Mouse (Mus musculus): Measurements from ENCODE around the gene Tnxb. TPM values are rescaled to one million over a fixed set of nuclear protein-coding genes. Genes with fewer than 3 reads are reported as not detected.
"Not testable (repeated sequence)": the region's sequence is repeated elsewhere in the genome, so short reads cannot be mapped to it uniquely, and the experiment has no call there.

Gene Tnxb
- polyA plus RNA-seq, 1 experiment from 2014 or later: 0.75 TPM

GRCm38 (mm10) chr17:34700671-34701071, 30.3 kb downstream of the Tnxb start:
- H3K9me3 ChIP-seq (replicated peaks): no peaks in the 10 kb centered on the region
- WGBS: 68% methylated on average over 2 of the region's 2 CpGs
- H3K4me1 ChIP-seq: 0 out of 2 replicates have a peak, but pooled peaks cover 3% of the 10 kb centered on the region
- H3K36me3 ChIP-seq: no peaks in the 10 kb centered on the region
- ATAC-seq (replicated peaks; ENCODE audit: low FRiP score): no peak
- no peak overlapping the region for H3K4me3 ChIP-seq (replicated peaks)
- no peaks in the 10 kb centered on the region for H3K27me3 ChIP-seq
- H3K9ac ChIP-seq: no peak overlapping the region
- no peak overlapping the region for H3K27ac ChIP-seq
- no peak overlapping the region for H3K4me2 ChIP-seq

DNA sequence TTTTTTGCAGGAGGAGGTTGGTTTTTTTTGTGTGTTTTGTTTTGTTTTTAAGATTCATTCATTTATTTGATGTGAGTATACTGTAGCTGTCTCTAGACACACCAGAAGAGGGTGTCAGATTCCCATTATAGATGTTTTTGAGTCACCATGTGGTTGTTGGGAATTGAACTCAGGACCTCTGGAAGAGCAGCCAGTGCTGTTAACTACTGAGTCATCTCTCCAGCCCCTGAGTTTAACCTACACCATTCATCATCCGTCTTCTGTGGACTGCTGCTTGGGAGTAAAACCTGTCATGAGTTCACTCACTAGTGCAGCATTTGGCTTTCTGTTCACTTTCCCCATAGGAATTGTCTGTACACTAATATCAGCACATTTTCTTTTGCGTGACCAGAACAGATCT, 36.1 kb downstream of the Tnxb start:
- H3K27me3 ChIP-seq; H3K27ac ChIP-seq; H3K4me3 ChIP-seq (replicated peaks); H3K9ac ChIP-seq; ATAC-seq (replicated peaks; ENCODE audit: low FRiP score); H3K36me3 ChIP-seq; H3K4me2 ChIP-seq; H3K4me1 ChIP-seq; H3K9me3 ChIP-seq (replicated peaks): not testable (repeated sequence)
- WGBS: 85% methylated on average over 2 of the region's 2 CpGs

DNA sequence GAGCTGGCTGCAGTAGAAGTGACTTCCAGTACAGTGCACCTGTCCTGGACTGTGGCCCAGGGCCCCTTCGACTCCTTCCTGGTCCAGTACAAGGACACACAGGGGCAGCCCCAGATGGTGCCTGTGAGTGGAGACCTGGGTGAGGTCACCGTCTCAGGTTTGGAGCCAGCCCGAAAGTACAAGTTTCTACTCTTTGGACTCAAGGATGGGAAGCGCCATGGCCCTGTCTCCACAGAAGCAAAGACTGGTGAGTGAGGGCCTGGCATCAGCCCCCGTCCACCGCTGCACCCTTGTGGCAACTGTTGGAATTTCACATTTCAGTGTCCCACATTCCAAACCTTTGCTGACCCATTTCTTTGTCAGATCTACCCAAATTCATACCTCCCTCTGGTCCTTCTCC, 42.6 kb downstream of the Tnxb start:
- Histone ChIP-seq H3K4me1 (no peaks in the 10 kb centered on the region), H3K9me3 (replicated peaks) (no peaks in the 10 kb centered on the region), H3K27me3 (no peaks in the 10 kb centered on the region), H3K4me3 (replicated peaks) (no peak overlapping the region), H3K27ac (no peak overlapping the region), H3K4me2 (no peak overlapping the region), H3K36me3 (no peaks in the 10 kb centered on the region), H3K9ac (no peak overlapping the region)
- WGBS: 45% methylated on average over 6 of the region's 6 CpGs
- 0 out of 2 replicates have a peak, but pooled peaks have one; percentile 42 for ATAC-seq (replicated peaks; ENCODE audit: low FRiP score)

DNA sequence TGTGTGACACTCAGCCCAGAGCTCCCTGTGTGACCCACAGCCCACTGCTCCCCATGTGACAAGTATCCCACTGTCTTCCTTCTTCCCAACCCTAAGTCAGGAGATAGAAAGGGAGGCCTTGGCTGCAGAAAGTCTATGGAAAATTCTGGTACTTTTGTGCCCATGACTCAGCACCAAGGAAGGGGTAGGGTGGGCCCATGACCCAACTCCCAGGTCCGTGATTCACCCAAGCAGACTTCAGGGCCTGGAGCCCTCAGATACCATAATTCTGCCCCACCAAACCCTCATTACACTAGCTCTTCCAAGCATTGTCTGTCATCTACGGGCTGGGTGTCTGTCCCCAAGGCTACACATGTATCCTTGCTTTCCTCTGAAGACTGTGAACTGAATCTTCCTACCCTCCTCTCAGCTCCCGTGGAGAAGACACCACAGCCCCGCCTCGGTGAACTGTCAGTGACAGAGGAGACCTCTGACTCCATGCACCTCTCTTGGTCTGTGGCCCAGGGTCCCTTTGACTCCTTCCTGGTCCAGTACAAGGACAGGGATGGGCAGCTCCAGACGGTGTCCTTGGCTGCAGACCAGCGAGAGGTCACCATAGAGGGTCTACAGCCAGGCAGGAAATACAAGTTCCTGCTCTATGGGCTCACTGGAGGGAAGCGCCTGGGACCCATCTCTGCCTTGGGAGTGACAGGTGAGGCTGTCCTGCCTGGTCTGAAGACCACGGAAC, 44.0 kb downstream of the Tnxb start:
- H3K4me3 ChIP-seq (replicated peaks); H3K36me3 ChIP-seq; H3K4me1 ChIP-seq; H3K27ac ChIP-seq; H3K9me3 ChIP-seq (replicated peaks); H3K4me2 ChIP-seq; ATAC-seq (replicated peaks; ENCODE audit: low FRiP score); H3K27me3 ChIP-seq; H3K9ac ChIP-seq: not testable (repeated sequence)
- 80% methylated on average over 9 of the region's 9 CpGs for WGBS

- H3K4me3 ChIP-seq (replicated peaks); H3K9me3 ChIP-seq (replicated peaks); H3K4me1 ChIP-seq; H3K27ac ChIP-seq; ATAC-seq (replicated peaks; ENCODE audit: low FRiP score); H3K27me3 ChIP-seq; H3K36me3 ChIP-seq; H3K4me2 ChIP-seq; H3K9ac ChIP-seq: not testable (repeated sequence)
- WGBS: 75% methylated on average over 5 of the region's 5 CpGs
Observed at GRCm38 (mm10) chr17:34714908-34715445, 44.6 kb downstream of the Tnxb start.

GRCm38 (mm10) chr17:34715451-34715850, 45.1 kb downstream of the Tnxb start:
- not testable (repeated sequence) for H3K9me3 ChIP-seq (replicated peaks); H3K27me3 ChIP-seq; H3K4me1 ChIP-seq; H3K4me2 ChIP-seq; ATAC-seq (replicated peaks; ENCODE audit: low FRiP score); H3K36me3 ChIP-seq; H3K9ac ChIP-seq; H3K27ac ChIP-seq; H3K4me3 ChIP-seq (replicated peaks)
- 84% methylated on average over 7 of the region's 7 CpGs for WGBS

- Histone ChIP-seq H3K4me3 (replicated peaks) (no peak overlapping the region), H3K27me3 (no peaks in the 10 kb centered on the region), H3K4me1 (no peaks in the 10 kb centered on the region), H3K9ac (no peak overlapping the region), H3K27ac (no peak overlapping the region), H3K36me3 (no peaks in the 10 kb centered on the region), H3K9me3 (replicated peaks) (no peaks in the 10 kb centered on the region), H3K4me2 (no peak overlapping the region)
- 93% methylated on average over 15 of the region's 15 CpGs for WGBS
- ATAC-seq (replicated peaks; ENCODE audit: low FRiP score): no peak
Observed at GRCm38 (mm10) chr17:34716247-34716646, 45.9 kb downstream of the Tnxb start.

DNA sequence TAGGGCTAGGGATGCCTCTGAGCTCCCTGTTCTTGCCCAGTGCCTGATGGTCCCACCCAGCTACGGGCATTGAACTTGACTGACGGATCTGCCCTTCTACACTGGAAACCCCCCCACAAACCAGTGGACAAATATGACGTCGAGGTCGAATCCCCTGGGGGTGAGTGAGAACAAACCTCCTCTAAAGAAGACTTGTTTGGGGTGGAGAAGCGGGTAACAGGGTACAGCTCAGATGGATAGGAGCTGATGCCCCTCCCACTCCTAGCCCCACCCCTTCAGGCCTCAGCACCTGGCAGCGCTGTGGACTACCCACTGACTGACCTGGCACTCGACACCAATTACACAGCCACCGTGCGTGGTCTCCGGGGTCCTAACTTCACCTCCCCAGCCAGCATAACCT, 47.1 kb downstream of the Tnxb start:
- no peak overlapping the region for H3K4me3 ChIP-seq (replicated peaks)
- no peak overlapping the region for H3K4me2 ChIP-seq
- H3K4me1 ChIP-seq: no peaks in the 10 kb centered on the region
- no peak overlapping the region for H3K27ac ChIP-seq
- no peaks in the 10 kb centered on the region for H3K27me3 ChIP-seq
- H3K36me3 ChIP-seq: no peaks in the 10 kb centered on the region
- H3K9me3 ChIP-seq (replicated peaks): no peaks in the 10 kb centered on the region
- ATAC-seq (replicated peaks; ENCODE audit: low FRiP score): no peak
- 78% methylated on average over 11 of the region's 11 CpGs for WGBS
- H3K9ac ChIP-seq: no peak overlapping the region

- H3K27me3 ChIP-seq; H3K9me3 ChIP-seq (replicated peaks); H3K4me3 ChIP-seq (replicated peaks); H3K36me3 ChIP-seq; H3K4me1 ChIP-seq; ATAC-seq (replicated peaks; ENCODE audit: low FRiP score); H3K27ac ChIP-seq; H3K4me2 ChIP-seq; H3K9ac ChIP-seq: not testable (repeated sequence)
- WGBS: 81% methylated on average over 8 of the region's 8 CpGs
Observed at GRCm38 (mm10) chr17:34719886-34720285, 49.6 kb downstream of the Tnxb start.

DNA sequence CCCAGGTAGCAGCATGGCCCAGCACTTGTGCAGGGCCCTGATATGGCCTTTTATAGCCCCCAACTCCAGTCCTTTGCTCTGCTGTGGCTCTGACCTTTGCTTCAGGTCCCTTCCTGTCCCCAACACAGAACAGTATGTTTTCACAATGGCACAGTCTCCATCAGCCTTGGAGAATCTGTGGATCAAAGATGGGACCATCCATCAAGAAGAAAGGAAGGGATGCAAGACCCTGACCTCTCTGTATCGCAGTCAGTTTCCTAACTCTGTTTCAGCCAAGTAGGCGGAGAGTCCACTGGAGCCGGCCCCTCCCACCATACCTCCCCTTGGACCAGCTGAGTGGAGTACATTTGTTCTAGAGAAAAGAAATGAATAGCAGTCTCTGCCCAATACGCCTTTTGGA, 51.9 kb downstream of the Tnxb start:
- not testable (repeated sequence) for H3K27me3 ChIP-seq; H3K4me2 ChIP-seq; H3K4me3 ChIP-seq (replicated peaks); H3K4me1 ChIP-seq; H3K36me3 ChIP-seq; H3K9me3 ChIP-seq (replicated peaks); H3K27ac ChIP-seq; ATAC-seq (replicated peaks; ENCODE audit: low FRiP score); H3K9ac ChIP-seq
- 91% methylated on average over 4 of the region's 4 CpGs for WGBS

DNA sequence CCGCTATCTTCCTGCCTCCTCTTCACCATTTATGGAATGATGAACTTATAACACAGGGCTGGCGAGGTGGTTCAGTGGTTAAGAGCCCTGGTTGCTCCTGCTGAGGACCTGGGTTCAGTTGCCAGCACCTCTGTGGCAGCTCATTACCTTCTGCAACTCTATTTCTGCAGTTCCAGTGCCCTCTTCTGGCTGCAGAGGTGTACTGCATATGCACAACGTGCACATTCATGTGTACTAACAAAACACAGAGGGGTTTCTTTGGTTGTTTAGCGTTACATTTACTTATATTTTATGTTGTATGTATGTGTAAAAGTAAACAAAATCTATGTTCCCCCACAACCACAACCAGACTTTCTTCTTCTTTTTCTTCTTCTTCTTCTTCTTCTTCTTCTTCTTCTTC, 52.7 kb downstream of the Tnxb start:
- Histone ChIP-seq H3K4me3 (replicated peaks) (no peak overlapping the region), H3K9me3 (replicated peaks) (no peaks in the 10 kb centered on the region), H3K4me2 (no peak overlapping the region), H3K36me3 (no peaks in the 10 kb centered on the region), H3K27me3 (no peaks in the 10 kb centered on the region), H3K27ac (no peak overlapping the region), H3K4me1 (no peaks in the 10 kb centered on the region), H3K9ac (no peak overlapping the region)
- WGBS: 79% methylated on average over 4 of the region's 4 CpGs
- ATAC-seq (replicated peaks; ENCODE audit: low FRiP score): no peak

GRCm38 (mm10) chr17:34727887-34728286, 57.6 kb downstream of the Tnxb start:
- no peaks in the 10 kb centered on the region for H3K27me3 ChIP-seq
- 73% methylated on average over 2 of the region's 2 CpGs for WGBS
- H3K9ac ChIP-seq: no peak overlapping the region
- no peaks in the 10 kb centered on the region for H3K36me3 ChIP-seq
- H3K4me1 ChIP-seq: no peaks in the 10 kb centered on the region
- no peak overlapping the region for H3K4me2 ChIP-seq
- ATAC-seq (replicated peaks; ENCODE audit: low FRiP score): no peak
- H3K27ac ChIP-seq: no peak overlapping the region
- no peaks in the 10 kb centered on the region for H3K9me3 ChIP-seq (replicated peaks)
- no peak overlapping the region for H3K4me3 ChIP-seq (replicated peaks)

- not testable (repeated sequence) for H3K4me2 ChIP-seq; H3K4me1 ChIP-seq; H3K36me3 ChIP-seq; H3K27me3 ChIP-seq; H3K4me3 ChIP-seq (replicated peaks); H3K9ac ChIP-seq; ATAC-seq (replicated peaks; ENCODE audit: low FRiP score); H3K9me3 ChIP-seq (replicated peaks); H3K27ac ChIP-seq
- WGBS: 65% methylated on average over 11 of the region's 11 CpGs
Observed at GRCm38 (mm10) chr17:34729155-34729554, 58.8 kb downstream of the Tnxb start.

All from kidney, embryonic 15.5 days (tissue).